Mouse (Mus musculus): Measurements from ENCODE around the gene Kcnk10.
"Not testable (repeated sequence)": the region's sequence is repeated elsewhere in the genome, so short reads cannot be mapped to it uniquely, and the experiment has no call there.

GRCm38 (mm10) chr12:98620922-98621321 is 42.8 kb upstream of the Kcnk10 start:
- TF ChIP-seq TAL1 (conservative IDR thresholded peaks at IDR 0.05; ENCODE audit: low read depth, low read length); CTCF (IDR thresholded peaks at IDR 0.05; ENCODE audit: low read depth, low read length): not testable (repeated sequence)

All from G1E (cell line).